ENCODE assay signal across 11 mouse cellular contexts in the genomic region with DNA sequence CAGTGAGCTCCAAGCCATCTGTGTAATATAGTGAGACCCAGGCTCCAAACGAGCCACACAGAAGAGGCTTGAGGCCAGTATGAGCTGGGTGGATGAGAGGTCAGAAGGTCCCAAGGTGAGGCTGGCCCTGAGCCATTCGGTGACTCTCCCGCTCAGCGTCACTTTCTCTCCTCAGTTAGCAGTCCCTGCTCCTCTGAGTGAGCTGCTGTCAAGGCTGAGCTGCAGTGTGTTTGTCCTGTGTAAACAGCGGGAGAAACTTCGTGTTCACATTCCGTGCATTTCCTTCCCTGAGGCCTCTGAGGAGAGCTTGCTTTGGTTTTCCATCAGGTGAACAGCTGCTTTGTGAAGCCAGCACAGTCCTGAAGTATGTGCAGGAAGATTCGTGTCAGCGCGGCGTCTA. TPM values are rescaled to one million over a fixed set of nuclear protein-coding genes. Genes with fewer than 3 reads are reported as not detected.
DNase-seq lines count a peak whose midpoint lies in the region; ATAC-seq and TF ChIP-seq lines count a peak whose summit lies in the region.
"Had no signal": no experiment of that assay in that cellular context is flagged by ENCODE, and none has a peak within 500 bp of the region (broad histone marks: within the 10 kb centered on the region; RNA-seq: fewer than 3 reads in every experiment).

No protein-coding gene starts in this region.

- intact Hi-C loops in gastrocnemius, postnatal 36 days (cut with DNase I), result no loop called here

- no peak for TF ChIP-seq CTCF in intestine, postnatal 0 days (IDR thresholded peaks at IDR 0.05; ENCODE audit: low read depth)

- no peaks in the 10 kb centered on the region for H3K27me3 ChIP-seq in embryonic facial prominence, embryonic 12.5 days
- H3K27me3 ChIP-seq in embryonic facial prominence, embryonic 10.5 days (replicated peaks; ENCODE audit: low read depth, poor library complexity, severe bottlenecking), result no peaks in the 10 kb centered on the region
- H3K27me3 ChIP-seq in intestine, embryonic 14.5 days (replicated peaks; ENCODE audit: control insufficient read depth, insufficient read depth, low read length), result no peaks in the 10 kb centered on the region
- H3K27me3 ChIP-seq in intestine, postnatal 0 days (replicated peaks; ENCODE audit: control insufficient read depth, insufficient read depth, low read length), result no peaks in the 10 kb centered on the region
- H3K27me3 ChIP-seq in embryonic facial prominence, embryonic 15.5 days, result no peaks in the 10 kb centered on the region
- no peaks in the 10 kb centered on the region for H3K27me3 ChIP-seq in forebrain, embryonic 16.5 days (replicated peaks; ENCODE audit: control insufficient read depth, insufficient read depth, low read length)

- WGBS in embryonic facial prominence, embryonic 12.5 days, result 68% methylated on average over 11 of the region's 11 CpGs
- WGBS in embryonic facial prominence, embryonic 10.5 days, result 73% methylated on average over 11 of the region's 11 CpGs
- 36% methylated on average over 11 of the region's 11 CpGs for WGBS in intestine, embryonic 14.5 days
- WGBS in intestine, postnatal 0 days, result 37% methylated on average over 11 of the region's 11 CpGs
- 49% methylated on average over 11 of the region's 11 CpGs for WGBS in embryonic facial prominence, embryonic 15.5 days
- 90% methylated on average over 11 of the region's 11 CpGs for WGBS in forebrain, embryonic 16.5 days

- no peak overlapping the region for H3K4me3 ChIP-seq in embryonic facial prominence, embryonic 12.5 days
- no peak overlapping the region for H3K4me3 ChIP-seq in embryonic facial prominence, embryonic 10.5 days
- no peak overlapping the region for H3K4me3 ChIP-seq in intestine, embryonic 14.5 days (ENCODE audit: low read depth, low read length)
- no peak overlapping the region for H3K4me3 ChIP-seq in intestine, postnatal 0 days (ENCODE audit: low read depth, low read length)
- no peak overlapping the region for H3K4me3 ChIP-seq in embryonic facial prominence, embryonic 15.5 days (replicated peaks)
- no peak overlapping the region for H3K4me3 ChIP-seq in forebrain, embryonic 16.5 days (replicated peaks; ENCODE audit: low read length)

- H3K4me2 ChIP-seq in embryonic facial prominence, embryonic 12.5 days (replicated peaks), result no peak overlapping the region
- H3K4me2 ChIP-seq in intestine, embryonic 14.5 days (ENCODE audit: low read length), result no peak overlapping the region
- no peak overlapping the region for H3K4me2 ChIP-seq in intestine, postnatal 0 days (replicated peaks; ENCODE audit: low read depth)
- H3K4me2 ChIP-seq in embryonic facial prominence, embryonic 15.5 days (replicated peaks), result no peak overlapping the region
- H3K4me2 ChIP-seq in forebrain, embryonic 16.5 days (ENCODE audit: low read length), result no peak overlapping the region

- H3K4me1 ChIP-seq in embryonic facial prominence, embryonic 12.5 days, result peaks cover 4% of the 10 kb centered on the region; the same call in 1 of the 2 replicates
- peaks cover 20% of the 10 kb centered on the region for H3K4me1 ChIP-seq in embryonic facial prominence, embryonic 10.5 days
- H3K4me1 ChIP-seq in intestine, embryonic 14.5 days (replicated peaks; ENCODE audit: control insufficient read depth, insufficient read depth, low read length), result peaks cover 19% of the 10 kb centered on the region
- H3K4me1 ChIP-seq in intestine, postnatal 0 days (replicated peaks; ENCODE audit: control insufficient read depth, insufficient read depth, low read length), result peaks cover 6% of the 10 kb centered on the region; the same call in 1 of the 2 replicates
- peaks cover 14% of the 10 kb centered on the region for H3K4me1 ChIP-seq in embryonic facial prominence, embryonic 15.5 days
- peaks cover 4% of the 10 kb centered on the region; the same call in 1 of the 2 replicates for H3K4me1 ChIP-seq in forebrain, embryonic 16.5 days (replicated peaks; ENCODE audit: control insufficient read depth, insufficient read depth, low read length)

- H3K9me3 ChIP-seq in embryonic facial prominence, embryonic 12.5 days, result no peaks in the 10 kb centered on the region
- no peaks in the 10 kb centered on the region for H3K9me3 ChIP-seq in embryonic facial prominence, embryonic 10.5 days
- H3K9me3 ChIP-seq in intestine, embryonic 14.5 days (ENCODE audit: control insufficient read depth, low read length), result no peaks in the 10 kb centered on the region
- no peaks in the 10 kb centered on the region for H3K9me3 ChIP-seq in intestine, postnatal 0 days (ENCODE audit: control insufficient read depth)
- H3K9me3 ChIP-seq in embryonic facial prominence, embryonic 15.5 days (replicated peaks), result no peaks in the 10 kb centered on the region
- no peaks in the 10 kb centered on the region for H3K9me3 ChIP-seq in forebrain, embryonic 16.5 days (ENCODE audit: control insufficient read depth, low read length)

- H3K27ac ChIP-seq in embryonic facial prominence, embryonic 12.5 days, result no peak overlapping the region
- no peak overlapping the region for H3K27ac ChIP-seq in embryonic facial prominence, embryonic 10.5 days (replicated peaks)
- H3K27ac ChIP-seq in intestine, embryonic 14.5 days (ENCODE audit: low read depth), result peak overlapping the region; percentile 16; the same call in 1 of the 2 replicates
- H3K27ac ChIP-seq in intestine, postnatal 0 days (ENCODE audit: low read depth, low read length), result no peak overlapping the region
- peak overlapping the region; percentile 28; the same call in 1 of the 2 replicates for H3K27ac ChIP-seq in embryonic facial prominence, embryonic 15.5 days (replicated peaks)
- no peak overlapping the region for H3K27ac ChIP-seq in forebrain, embryonic 16.5 days (ENCODE audit: low read length)

- peaks cover 35% of the 10 kb centered on the region for H3K36me3 ChIP-seq in embryonic facial prominence, embryonic 12.5 days
- H3K36me3 ChIP-seq in embryonic facial prominence, embryonic 10.5 days (replicated peaks), result peaks cover 52% of the 10 kb centered on the region
- peaks cover 18% of the 10 kb centered on the region; the same call in 1 of the 2 replicates for H3K36me3 ChIP-seq in intestine, embryonic 14.5 days (ENCODE audit: control insufficient read depth, insufficient read depth, low read length)
- peaks cover 23% of the 10 kb centered on the region for H3K36me3 ChIP-seq in intestine, postnatal 0 days (ENCODE audit: control insufficient read depth, insufficient read depth)
- H3K36me3 ChIP-seq in embryonic facial prominence, embryonic 15.5 days, result peaks cover 27% of the 10 kb centered on the region
- peaks cover 3% of the 10 kb centered on the region; the same call in 1 of the 2 replicates for H3K36me3 ChIP-seq in forebrain, embryonic 16.5 days (ENCODE audit: control insufficient read depth, insufficient read depth)

- peak; percentile 60; the same call in 1 of the 2 replicates for ATAC-seq in embryonic facial prominence, embryonic 12.5 days (ENCODE audit: insufficient number of reproducible peaks, insufficient read depth, low FRiP score, low TSS enrichment)
- peak; percentile 40; the same call in 1 of the 2 replicates for ATAC-seq in intestine, embryonic 14.5 days (replicated peaks; ENCODE audit: low FRiP score, low TSS enrichment, low read depth)
- ATAC-seq in intestine, postnatal 0 days, result no peak
- no peak for ATAC-seq in embryonic facial prominence, embryonic 15.5 days (ENCODE audit: insufficient number of reproducible peaks, low FRiP score, low TSS enrichment, low read depth)
- no peak for ATAC-seq in forebrain, embryonic 16.5 days

- H3K9ac ChIP-seq in embryonic facial prominence, embryonic 12.5 days, result no peak overlapping the region
- H3K9ac ChIP-seq in intestine, embryonic 14.5 days (ENCODE audit: low read length), result no peak overlapping the region
- H3K9ac ChIP-seq in intestine, postnatal 0 days (ENCODE audit: low read depth, low read length), result no peak overlapping the region
- no peak overlapping the region for H3K9ac ChIP-seq in embryonic facial prominence, embryonic 15.5 days
- H3K9ac ChIP-seq in forebrain, embryonic 16.5 days (replicated peaks; ENCODE audit: low read depth, low read length), result no peak overlapping the region

- no peak for DNase-seq in embryonic facial prominence, embryonic 10.5 days (ENCODE audit: low spot score)
- no peak for DNase-seq in intestine, embryonic 14.5 days (ENCODE audit: low spot score)
- DNase-seq in lung, postnatal 10 days, result peak; percentile 33
- DNase-seq in gastrocnemius, postnatal 36 days, result no peak
- DNase-seq: adrenal gland, postnatal 14 days; cerebellum, adult 2 months; kidney, postnatal 10 days had no signal

RNA-seq across cellular contexts. Expression of a gene that starts 27.6 kb away (rescaled TPM):
- polyA plus RNA-seq in embryonic facial prominence, embryonic 12.5 days (2016; fragmentation: Nextera tagmentation; extraction: Ambion mirVana), result 19.4 and 20.1 TPM in 2 replicates
- 19.0 TPM in 2 replicates for polyA plus RNA-seq in embryonic facial prominence, embryonic 10.5 days (2016; fragmentation: Nextera tagmentation; extraction: Ambion mirVana)
- polyA plus RNA-seq in intestine, embryonic 14.5 days (2014; fragmentation: Nextera tagmentation; extraction: Ambion mirVana), result 21.2 and 23.9 TPM in 2 replicates
- 6.6 and 7.0 TPM in 2 replicates for polyA plus RNA-seq in intestine, postnatal 0 days (2015; fragmentation: Nextera tagmentation; extraction: Ambion mirVana)
- 14.6 and 16.2 TPM in 2 replicates for polyA plus RNA-seq in embryonic facial prominence, embryonic 15.5 days (2015; fragmentation: Nextera tagmentation; extraction: Ambion mirVana)
- 1 to 10 TPM; 3.1 to 3.7 TPM for total RNA-seq in gastrocnemius, postnatal 36 days (2021)
- polyA plus RNA-seq in forebrain, embryonic 16.5 days (2015; fragmentation: Nextera tagmentation; extraction: Ambion mirVana), result 10.8 and 12.3 TPM in 2 replicates

Comparison
In these comparisons a context has a peak if more than half of its experiments do, and no peak if none do; other contexts are left out.
1. ATAC-seq: peak in embryonic facial prominence, embryonic 12.5 days (single experiment) and intestine, embryonic 14.5 days (single experiment); none in intestine, postnatal 0 days (single experiment), embryonic facial prominence, embryonic 15.5 days (single experiment) and forebrain, embryonic 16.5 days (single experiment).
2. H3K27ac ChIP-seq: peak in intestine, embryonic 14.5 days (single experiment) and embryonic facial prominence, embryonic 15.5 days (single experiment); none in embryonic facial prominence, embryonic 12.5 days (single experiment), embryonic facial prominence, embryonic 10.5 days (single experiment), intestine, postnatal 0 days (single experiment) and forebrain, embryonic 16.5 days (single experiment).